In genomic region chr6:34876835-34877156, GRCm38 (mm10) we compare ENCODE assay signal across 8 mouse cellular contexts. TPM values are rescaled to one million over a fixed set of nuclear protein-coding genes. Genes with fewer than 3 reads are reported as not detected.
A peak's percentile ranks its signal among the peaks of the same experiment; 100 is the strongest.
DNase-seq lines count a peak whose midpoint lies in the region; ATAC-seq and TF ChIP-seq lines count a peak whose summit lies in the region.
"Had no signal": no experiment of that assay in that cellular context is flagged by ENCODE, and none has a peak within 500 bp of the region (broad histone marks: within the 10 kb centered on the region; RNA-seq: fewer than 3 reads in every experiment).

No protein-coding gene starts in this region.

- peaks cover 15% of the 10 kb centered on the region for H3K36me3 ChIP-seq in forebrain, postnatal 0 days (ENCODE audit: insufficient read depth)
- peaks cover 17% of the 10 kb centered on the region for H3K36me3 ChIP-seq in liver, embryonic 14.5 days (replicated peaks; ENCODE audit: control insufficient read depth, insufficient read depth, low read depth)

- no peak for TF ChIP-seq EP300 in liver, embryonic 14.5 days (IDR thresholded peaks at IDR 0.05; ENCODE audit: low read depth)

- no peaks in the 10 kb centered on the region for H3K27me3 ChIP-seq in forebrain, postnatal 0 days (ENCODE audit: insufficient read depth, low read length)
- no peaks in the 10 kb centered on the region for H3K27me3 ChIP-seq in liver, embryonic 14.5 days (ENCODE audit: control insufficient read depth, insufficient read depth, low read length)

- peaks cover 8% of the 10 kb centered on the region for H3K4me1 ChIP-seq in forebrain, postnatal 0 days (ENCODE audit: insufficient read depth)
- H3K4me1 ChIP-seq in liver, embryonic 14.5 days (replicated peaks; ENCODE audit: control insufficient read depth in 2 of 2, insufficient read depth in 2 of 2, low read length in 1 of 2) = peaks cover 42 to 43% of the 10 kb centered on the region in 2 experiments

- peak; percentile 20 for DNase-seq in urinary bladder, adult 2 months (ENCODE audit: low spot score)
- no peak for DNase-seq in urinary bladder, postnatal 14 days (ENCODE audit: low spot score)
- DNase-seq in forebrain, postnatal 0 days = no peak
- DNase-seq in liver, embryonic 14.5 days (ENCODE audit: low read depth in 3 of 3, low spot score in 3 of 3) = no peak
- DNase-seq in layer of hippocampus, adult 8-10 months (ENCODE audit: low spot score in 2 of 2) = no peak

- TF ChIP-seq CTCF in forebrain, postnatal 0 days (IDR thresholded peaks at IDR 0.05; ENCODE audit: low read depth) = no peak
- no peak for TF ChIP-seq CTCF in liver, embryonic 14.5 days (IDR thresholded peaks at IDR 0.05; ENCODE audit: low read depth)

- peak overlapping the region; percentile 75; the same call in 1 of the 2 replicates for H3K9ac ChIP-seq in forebrain, postnatal 0 days
- H3K9ac ChIP-seq in liver, embryonic 14.5 days (replicated peaks) = peak overlapping the region; percentile 81

- peak overlapping the region; percentile 66; the same call in 1 of the 2 replicates for H3K4me3 ChIP-seq in forebrain, postnatal 0 days (ENCODE audit: low read depth, low read length)
- H3K4me3 ChIP-seq in liver, embryonic 14.5 days (ENCODE audit: insufficient read depth in 1 of 2, low read depth in 2 of 2, low read length in 2 of 2) = peak overlapping the region; percentile 86 to 87

- H3K4me2 ChIP-seq in forebrain, postnatal 0 days (ENCODE audit: low read depth) = peak overlapping the region; percentile 63
- H3K4me2 ChIP-seq in liver, embryonic 14.5 days (ENCODE audit: low read depth) = peak overlapping the region; percentile 84

- WGBS in forebrain, postnatal 0 days = 31% methylated on average over 2 of the region's 2 CpGs
- 5% methylated on average over 2 of the region's 2 CpGs for WGBS in liver, embryonic 14.5 days (ENCODE audit: insufficient replicate concordance)

- no peak for ATAC-seq in forebrain, postnatal 0 days
- peak; percentile 56 for ATAC-seq in liver, embryonic 14.5 days (ENCODE audit: insufficient read depth)
- ATAC-seq in activated CD4-positive, CD25-positive, alpha-beta regulatory T cell, adult 4 months = no peak
- no peak for ATAC-seq in cerebellum, adult (ENCODE audit: insufficient number of reproducible peaks, low FRiP score, low TSS enrichment)

- H3K9me3 ChIP-seq in forebrain, postnatal 0 days (ENCODE audit: low read length) = no peaks in the 10 kb centered on the region
- H3K9me3 ChIP-seq in liver, embryonic 14.5 days (ENCODE audit: control insufficient read depth, low read length) = no peaks in the 10 kb centered on the region

- H3K27ac ChIP-seq in forebrain, postnatal 0 days (ENCODE audit: low read depth, low read length) = no peak overlapping the region
- H3K27ac ChIP-seq in liver, embryonic 14.5 days = peak overlapping the region; percentile 90

RNA-seq across cellular contexts. Expression of gene Cyren, which starts 1.1 kb away (rescaled TPM):
- polyA plus RNA-seq in urinary bladder, adult 2 months (2012; rRNA removed) = 8.1 and 9.1 TPM in 2 replicates
- 5.7 and 6.3 TPM in 2 replicates for total RNA-seq in forebrain, postnatal 0 days (2014; rRNA removed)
- 4.5 and 5.0 TPM in 2 replicates for polyA plus RNA-seq in forebrain, postnatal 0 days (2015; fragmentation: Nextera tagmentation; extraction: Ambion mirVana)
- 5.4 and 7.2 TPM in 2 replicates for polyA plus RNA-seq in liver, embryonic 14.5 days (2012; rRNA removed)
- polyA plus RNA-seq in liver, embryonic 14.5 days (2014; fragmentation: Nextera tagmentation; extraction: Ambion mirVana) = 4.2 and 6.3 TPM in 2 replicates
- polyA plus RNA-seq in activated CD4-positive, CD25-positive, alpha-beta regulatory T cell, adult 4 months (2017; shearing (Covaris generic)) = 1 to 10 TPM; 4.9 to 6.0 TPM
- total RNA-seq in layer of hippocampus, adult 8-10 months (2022) = 1 to 10 TPM; 4.3 to 6.2 (median 5.3) TPM

RNA-seq across cellular contexts. Expression of gene Tmem140, which starts 13.8 kb away (rescaled TPM):
- 18.3 and 19.8 TPM in 2 replicates for polyA plus RNA-seq in urinary bladder, adult 2 months (2012; rRNA removed)
- total RNA-seq in forebrain, postnatal 0 days (2014; rRNA removed) = 1.6 and 7.3 TPM in 2 replicates
- polyA plus RNA-seq in forebrain, postnatal 0 days (2015; fragmentation: Nextera tagmentation; extraction: Ambion mirVana) = 0.45 and 0.48 TPM in 2 replicates
- polyA plus RNA-seq in liver, embryonic 14.5 days (2012; rRNA removed) = 1.6 and 1.7 TPM in 2 replicates
- polyA plus RNA-seq in liver, embryonic 14.5 days (2014; fragmentation: Nextera tagmentation; extraction: Ambion mirVana) = 2.6 and 2.9 TPM in 2 replicates
- 10 to 100 TPM; 16.8 to 22.6 TPM for polyA plus RNA-seq in activated CD4-positive, CD25-positive, alpha-beta regulatory T cell, adult 4 months (2017; shearing (Covaris generic))
- total RNA-seq in layer of hippocampus, adult 8-10 months (2022) = 1 to 10 TPM; 4.3 to 5.9 (median 5.0) TPM

RNA-seq across cellular contexts. Expression of gene Wdr91, which starts 33.9 kb away (rescaled TPM):
- polyA plus RNA-seq in urinary bladder, adult 2 months (2012; rRNA removed) = 12.7 and 13.6 TPM in 2 replicates
- total RNA-seq in forebrain, postnatal 0 days (2014; rRNA removed) = 28.4 and 37.3 TPM in 2 replicates
- 11.8 and 14.6 TPM in 2 replicates for polyA plus RNA-seq in forebrain, postnatal 0 days (2015; fragmentation: Nextera tagmentation; extraction: Ambion mirVana)
- polyA plus RNA-seq in liver, embryonic 14.5 days (2012; rRNA removed) = 17.4 and 21.5 TPM in 2 replicates
- 9.5 and 9.7 TPM in 2 replicates for polyA plus RNA-seq in liver, embryonic 14.5 days (2014; fragmentation: Nextera tagmentation; extraction: Ambion mirVana)
- 10 to 100 TPM; 17.8 to 22.1 TPM for polyA plus RNA-seq in activated CD4-positive, CD25-positive, alpha-beta regulatory T cell, adult 4 months (2017; shearing (Covaris generic))
- total RNA-seq in layer of hippocampus, adult 8-10 months (2022) = 10 to 100 TPM; 35.0 to 38.8 (median 37.4) TPM

RNA-seq across cellular contexts. Expression of gene Stra8, which starts 43.2 kb away (rescaled TPM):
- polyA plus RNA-seq in urinary bladder, adult 2 months (2012; rRNA removed) = not detected in 2 replicates
- not detected in 2 replicates for total RNA-seq in forebrain, postnatal 0 days (2014; rRNA removed)
- polyA plus RNA-seq in forebrain, postnatal 0 days (2015; fragmentation: Nextera tagmentation; extraction: Ambion mirVana) = not detected in 2 replicates
- polyA plus RNA-seq in liver, embryonic 14.5 days (2012; rRNA removed) = not detected in 2 replicates
- not detected in 2 replicates for polyA plus RNA-seq in liver, embryonic 14.5 days (2014; fragmentation: Nextera tagmentation; extraction: Ambion mirVana)
- polyA plus RNA-seq in activated CD4-positive, CD25-positive, alpha-beta regulatory T cell, adult 4 months (2017; shearing (Covaris generic)) = under 1 TPM in 1 of 2 experiments, not detected in 1; 0.28 TPM
- total RNA-seq in layer of hippocampus, adult 8-10 months (2022) = not detected
- total RNA-seq: left cerebral cortex, postnatal 36 days had no signal
